Mouse (Mus musculus) large intestine, adult 2 months (tissue): ENCODE measurements around the gene Foxa3. TPM values are rescaled to one million over a fixed set of nuclear protein-coding genes. Genes with fewer than 3 reads are reported as not detected.

Experiments
- polyA plus RNA-seq: library from polyadenylated mRNA; depleted of rRNA; stranded (reverse); fragments of >200 nt; gene quantifications from 2 replicates; pipeline ENCODE4 v1.2.3, GENCODE M21; 2012; rRNA removed

Foxa3 gene
- polyA plus RNA-seq, 1 experiment: 28.3 TPM

Other genes with a start within 250 kb of the Foxa3 start
- not detected in 2 replicates for gene Psg19, start 225.0 kb downstream of the Foxa3 start, polyA plus RNA-seq
- gene Psg17, start 201.9 kb downstream of the Foxa3 start, polyA plus RNA-seq: 0.04 and 0.05 TPM in 2 replicates
- 3.2 and 3.3 TPM in 2 replicates for gene Mill2, start 183.6 kb downstream of the Foxa3 start, polyA plus RNA-seq
- 539 and 693 TPM in 2 replicates for gene Pglyrp1, start 152.2 kb downstream of the Foxa3 start, polyA plus RNA-seq
- gene Ccdc61, start 113.1 kb downstream of the Foxa3 start, polyA plus RNA-seq: 19.2 and 25.2 TPM in 2 replicates
- gene Nova2, start 97.7 kb downstream of the Foxa3 start, polyA plus RNA-seq: 0.17 and 0.21 TPM in 2 replicates
- gene Nanos2, start 36.1 kb downstream of the Foxa3 start, polyA plus RNA-seq: not detected in 2 replicates
- 1.9 and 2.0 TPM in 2 replicates for gene Mypop, start 32.3 kb downstream of the Foxa3 start, polyA plus RNA-seq
- gene Irf2bp1, start 19.5 kb downstream of the Foxa3 start, polyA plus RNA-seq: 18.7 and 19.4 TPM in 2 replicates
- gene Sympk, start 839 bp upstream of the Foxa3 start, polyA plus RNA-seq: 54.8 and 68.3 TPM in 2 replicates
- gene Rsph6a, start 31.2 kb upstream of the Foxa3 start, polyA plus RNA-seq: 0.11 TPM in 1 of 2 replicates, not detected in the other
- 15.3 and 15.6 TPM in 2 replicates for gene Dmwd, start 52.7 kb upstream of the Foxa3 start, polyA plus RNA-seq
- gene Dmpk, start 60.3 kb upstream of the Foxa3 start, polyA plus RNA-seq: 308 and 400 TPM in 2 replicates
- gene Six5, start 71.1 kb upstream of the Foxa3 start, polyA plus RNA-seq: 14.5 and 17.2 TPM in 2 replicates
- gene Gm4969, start 94.8 kb upstream of the Foxa3 start, polyA plus RNA-seq: 0.03 TPM in 1 of 2 replicates, not detected in the other
- 9.8 and 10.1 TPM in 2 replicates for gene Fbxo46, start 96.3 kb upstream of the Foxa3 start, polyA plus RNA-seq
- gene Qpctl, start 125.8 kb upstream of the Foxa3 start, polyA plus RNA-seq: 7.7 and 9.8 TPM in 2 replicates
- gene Snrpd2, start 126.2 kb upstream of the Foxa3 start, polyA plus RNA-seq: 47.1 and 49.1 TPM in 2 replicates
- gene Gipr, start 142.6 kb upstream of the Foxa3 start, polyA plus RNA-seq: 0.67 and 0.68 TPM in 2 replicates
- gene Eml2, start 152.9 kb upstream of the Foxa3 start, polyA plus RNA-seq: 16.7 and 19.6 TPM in 2 replicates
- 3.2 TPM in 2 replicates for gene Gpr4, start 189.0 kb upstream of the Foxa3 start, polyA plus RNA-seq
- gene Opa3, start 204.8 kb upstream of the Foxa3 start, polyA plus RNA-seq: 33.6 and 36.3 TPM in 2 replicates
- gene Vasp, start 248.3 kb upstream of the Foxa3 start, polyA plus RNA-seq: 241 and 341 TPM in 2 replicates